Mouse (Mus musculus): ENCODE data around the gene 1700022I11Rik.

1700022I11Rik gene

DNA sequence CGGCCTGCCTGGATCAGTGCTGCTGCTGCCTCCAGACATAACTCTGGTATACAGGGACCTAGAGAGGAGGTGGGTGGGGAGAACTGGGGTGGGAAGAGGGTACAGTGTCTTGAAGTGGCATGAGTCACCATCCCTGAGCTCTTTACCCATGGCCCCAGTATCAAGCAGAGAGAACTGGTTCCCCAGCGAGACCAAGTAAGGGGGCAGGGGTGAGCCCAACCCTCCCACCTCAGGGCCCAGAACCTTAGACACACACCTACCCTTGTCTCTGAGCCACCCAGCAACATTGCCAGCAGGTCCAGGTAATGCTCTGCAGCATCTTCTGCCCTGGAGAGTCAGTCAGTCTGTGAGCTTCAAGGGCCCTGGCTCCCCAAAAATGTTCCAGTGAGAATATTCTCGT is 35.5 kb downstream of the 1700022I11Rik start:
- no peak for DNase-seq (ENCODE audit: low read depth)

DNA sequence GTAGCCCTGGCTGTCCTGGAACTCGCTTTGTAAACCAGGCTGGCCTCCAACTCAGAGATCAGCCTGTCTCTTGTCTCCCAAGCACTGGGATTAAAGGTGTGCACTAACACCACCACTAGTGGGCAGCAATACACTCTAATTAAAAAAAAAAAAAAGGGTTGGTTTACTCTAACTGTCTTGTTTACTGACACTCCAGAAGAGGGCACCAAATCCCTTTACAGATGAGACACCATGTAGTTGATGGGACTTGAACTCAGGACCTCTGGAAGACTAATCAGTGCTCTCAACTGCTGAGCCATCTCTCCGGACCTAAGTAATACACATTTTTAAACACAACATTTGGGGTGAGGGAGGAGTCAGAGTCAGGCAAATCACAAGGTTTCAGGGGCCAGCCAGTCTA is 36.4 kb downstream of the 1700022I11Rik start:
- DNase-seq (ENCODE audit: low read depth) = peak; percentile 17

DNA sequence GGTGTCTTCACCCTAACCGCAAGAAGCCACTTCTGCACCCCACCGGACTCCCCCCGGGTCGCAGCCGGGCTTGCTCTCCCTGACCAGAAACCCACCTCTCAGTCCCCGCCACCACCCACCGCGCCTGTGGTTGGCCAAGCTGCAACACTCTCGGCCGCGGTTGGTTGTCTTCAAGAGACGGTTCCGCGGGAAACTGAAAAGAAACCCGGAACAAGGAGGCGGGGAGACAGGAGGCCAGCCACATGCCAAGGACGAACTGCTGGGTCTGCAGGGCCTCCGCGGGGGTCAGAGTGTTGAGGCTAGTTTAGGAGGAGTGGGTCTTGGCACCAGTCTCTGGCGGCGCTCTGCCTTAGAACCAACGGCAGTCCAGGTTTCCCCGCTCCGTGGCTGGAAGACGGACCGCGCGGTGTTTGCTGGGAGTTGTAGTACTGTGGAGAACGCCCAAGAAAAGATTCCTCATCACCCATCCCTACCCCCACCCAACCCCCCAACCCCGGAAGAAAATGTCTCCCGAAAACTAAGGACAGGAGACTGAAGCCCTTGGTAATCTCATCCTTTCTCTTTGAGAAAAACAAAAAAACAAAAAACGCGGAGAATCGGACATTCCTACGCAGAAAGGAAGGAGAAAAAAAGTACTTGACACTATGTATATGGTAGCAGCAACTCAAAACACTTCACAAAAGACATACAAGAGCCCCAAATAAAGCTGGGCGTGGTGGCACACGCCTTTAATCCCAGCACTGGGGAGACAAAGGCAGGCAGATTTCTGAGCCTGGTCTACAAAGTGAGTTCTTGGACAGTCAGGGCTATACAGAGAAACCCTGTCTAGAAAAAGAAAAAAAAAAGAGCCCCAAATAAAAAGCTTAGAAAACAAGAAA is 41.0 kb downstream of the 1700022I11Rik start, which contains the start of gene Fancg:
Gene Fancg, minus strand, starts transcription at position 346 of the 878 bp plus-strand sequence.
- DNase-seq (ENCODE audit: low read depth) = peak; percentile 50

DNA sequence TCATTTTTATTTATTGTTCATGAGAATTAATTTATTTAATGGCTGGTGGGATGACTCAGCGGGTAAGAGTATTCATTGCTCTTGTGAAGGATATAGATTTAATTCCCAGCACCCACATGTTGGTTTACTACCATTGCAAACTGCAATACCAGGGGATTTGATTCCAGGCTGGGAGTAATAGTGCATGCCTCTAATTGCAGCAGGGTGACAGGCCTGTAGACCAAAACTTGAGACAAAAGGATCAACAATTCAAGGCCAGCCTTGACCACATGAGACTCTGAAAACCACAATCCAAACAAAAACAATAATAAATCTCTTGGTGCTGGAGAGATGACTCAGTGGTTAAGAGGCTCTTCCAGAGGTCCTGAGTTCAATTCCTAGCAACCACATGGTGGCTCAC is 42.7 kb downstream of the 1700022I11Rik start:
- DNase-seq (ENCODE audit: low read depth) = no peak

DNA sequence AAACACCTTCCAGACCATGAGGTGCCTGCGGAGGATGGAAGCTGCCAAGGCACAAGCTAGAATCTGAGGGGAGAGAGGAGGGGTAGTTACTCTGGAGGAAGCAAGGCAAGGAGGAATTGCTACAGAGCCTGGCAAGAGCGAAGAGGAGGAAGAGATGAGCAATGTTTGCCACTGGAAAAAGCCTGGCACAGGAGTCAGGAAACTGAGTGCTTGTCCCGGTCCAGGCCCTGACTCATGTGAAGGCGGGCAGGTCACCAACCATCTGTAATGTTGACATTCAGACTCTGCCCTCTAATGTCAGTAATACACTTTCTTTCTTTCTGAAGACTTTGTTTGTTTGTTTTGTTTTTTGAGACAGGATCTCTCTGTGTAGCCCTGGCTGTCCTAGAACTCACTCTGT is 48.8 kb downstream of the 1700022I11Rik start:
- peak; percentile 14 for DNase-seq (ENCODE audit: low read depth)

DNA sequence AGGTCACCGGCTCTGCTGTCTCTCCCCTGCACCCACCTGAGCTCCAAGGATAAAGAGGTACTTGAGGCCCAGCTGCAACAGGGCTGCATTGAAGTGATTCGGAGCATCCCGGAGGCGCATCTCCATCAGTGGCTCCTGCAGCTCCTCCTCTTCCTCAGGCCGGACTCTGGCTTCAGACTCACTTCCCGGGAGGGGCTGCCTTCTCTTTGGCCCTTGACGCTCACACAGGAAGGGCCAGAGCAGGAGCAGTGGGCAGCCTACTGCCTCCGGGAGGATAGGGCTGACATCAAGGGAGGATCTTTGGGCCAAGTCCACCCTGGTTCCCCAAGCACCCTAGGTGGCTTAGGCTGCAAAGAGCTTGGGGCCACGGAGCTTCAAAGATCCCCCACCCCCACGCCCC is 49.8 kb downstream of the 1700022I11Rik start:
- DNase-seq (ENCODE audit: low read depth) = no peak

DNA sequence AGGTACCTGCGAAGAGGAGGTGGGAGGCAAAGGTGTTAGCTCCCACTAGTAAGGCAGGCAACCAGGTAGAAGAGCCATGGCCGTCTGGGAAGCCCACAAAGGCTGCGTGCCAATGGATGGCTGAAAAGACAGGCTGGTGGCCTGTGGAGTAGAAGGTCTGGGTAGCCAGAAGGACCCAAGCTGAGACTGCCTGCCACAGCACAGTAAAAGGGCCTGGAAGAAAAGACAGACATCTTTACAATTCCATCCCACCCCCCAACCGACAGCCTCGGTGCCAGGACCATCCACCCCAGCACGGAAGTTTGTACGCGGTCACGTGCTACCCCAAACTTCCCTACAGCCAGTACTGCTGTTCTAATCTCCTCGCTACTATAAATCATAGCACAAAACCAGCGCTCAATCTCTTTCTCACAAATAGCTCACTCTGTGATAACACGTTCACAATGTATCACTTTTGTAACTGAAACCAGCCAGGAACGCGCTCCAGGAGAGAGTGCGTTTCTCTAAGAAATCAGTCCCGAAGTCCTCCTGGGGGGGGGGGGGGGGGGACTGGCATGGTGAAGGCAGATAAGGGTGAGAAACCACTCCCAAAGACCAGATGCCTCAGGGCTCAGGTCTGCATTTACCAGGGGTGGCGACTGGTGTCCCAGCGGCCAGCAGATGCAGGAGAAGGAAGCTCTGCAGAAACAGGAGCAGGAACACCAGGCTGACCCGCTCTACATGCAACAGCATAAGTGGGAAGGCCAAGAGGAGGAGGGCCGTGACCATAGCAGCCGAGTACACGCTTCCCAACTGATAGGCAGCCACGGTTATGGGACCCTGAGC is 50.4 kb downstream of the 1700022I11Rik start:
- no peak for DNase-seq (ENCODE audit: low read depth)

DNA sequence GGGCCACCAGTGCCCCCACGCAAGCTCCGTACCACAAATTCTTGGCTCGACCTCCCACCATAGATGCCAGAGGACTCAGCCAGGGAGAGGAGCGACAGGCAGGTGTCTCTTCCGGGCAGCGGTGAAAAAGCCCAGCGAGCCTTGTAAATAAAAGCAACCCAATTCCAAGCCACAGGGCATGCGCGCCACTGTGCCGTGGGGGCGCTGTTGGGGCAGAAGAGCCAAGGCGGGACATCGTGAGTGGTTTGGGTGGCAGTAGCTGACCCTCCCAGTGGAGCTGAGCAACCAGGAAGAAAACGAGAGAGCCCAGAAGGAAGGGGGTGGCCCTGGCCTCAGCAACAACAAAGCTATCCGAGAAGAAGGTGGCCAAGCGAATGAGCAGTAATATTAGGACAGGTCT is 51.5 kb downstream of the 1700022I11Rik start:
- no peak for DNase-seq (ENCODE audit: low read depth)

DNA sequence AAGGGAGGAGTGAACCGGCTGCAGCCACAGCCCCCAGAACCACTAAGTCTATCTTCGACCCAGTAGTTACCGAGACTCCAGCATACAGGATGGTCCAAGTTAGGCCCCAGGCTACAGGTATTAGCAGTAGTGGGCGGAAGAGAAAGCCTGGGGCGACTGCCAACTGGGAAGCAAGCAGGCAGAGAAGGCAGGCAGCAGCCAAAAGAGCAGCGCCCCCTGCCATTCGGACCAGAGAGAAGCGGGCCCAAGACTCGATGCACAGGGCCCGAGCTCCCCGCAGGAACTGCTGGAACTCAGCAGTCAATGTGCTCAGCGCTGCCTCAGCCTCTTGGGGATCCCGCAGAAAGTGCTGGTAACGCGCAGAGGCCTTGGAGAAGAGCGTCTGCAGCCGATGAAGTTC is 51.9 kb downstream of the 1700022I11Rik start:
- DNase-seq (ENCODE audit: low read depth) = no peak

DNA sequence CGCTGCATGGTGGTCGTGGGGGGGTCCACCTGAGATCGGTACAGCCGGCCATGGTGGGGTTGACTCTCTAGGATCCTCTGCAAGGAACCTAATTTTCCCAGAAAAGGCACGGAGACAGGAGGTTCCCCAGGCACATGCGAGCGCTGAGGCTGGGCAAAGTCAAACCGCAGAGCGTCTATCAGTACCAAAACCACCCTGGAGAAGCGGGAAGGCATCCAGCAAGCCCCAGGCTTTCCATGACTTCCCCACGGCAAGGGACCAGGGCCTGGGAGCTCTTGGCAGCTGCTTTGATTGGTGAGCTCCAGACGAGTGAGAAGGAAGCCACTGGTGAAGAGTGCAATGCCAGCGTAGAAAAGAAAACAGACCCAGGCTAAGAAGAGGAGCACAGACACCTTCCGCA is 55.3 kb downstream of the 1700022I11Rik start:
- DNase-seq (ENCODE audit: low read depth) = no peak

DNA sequence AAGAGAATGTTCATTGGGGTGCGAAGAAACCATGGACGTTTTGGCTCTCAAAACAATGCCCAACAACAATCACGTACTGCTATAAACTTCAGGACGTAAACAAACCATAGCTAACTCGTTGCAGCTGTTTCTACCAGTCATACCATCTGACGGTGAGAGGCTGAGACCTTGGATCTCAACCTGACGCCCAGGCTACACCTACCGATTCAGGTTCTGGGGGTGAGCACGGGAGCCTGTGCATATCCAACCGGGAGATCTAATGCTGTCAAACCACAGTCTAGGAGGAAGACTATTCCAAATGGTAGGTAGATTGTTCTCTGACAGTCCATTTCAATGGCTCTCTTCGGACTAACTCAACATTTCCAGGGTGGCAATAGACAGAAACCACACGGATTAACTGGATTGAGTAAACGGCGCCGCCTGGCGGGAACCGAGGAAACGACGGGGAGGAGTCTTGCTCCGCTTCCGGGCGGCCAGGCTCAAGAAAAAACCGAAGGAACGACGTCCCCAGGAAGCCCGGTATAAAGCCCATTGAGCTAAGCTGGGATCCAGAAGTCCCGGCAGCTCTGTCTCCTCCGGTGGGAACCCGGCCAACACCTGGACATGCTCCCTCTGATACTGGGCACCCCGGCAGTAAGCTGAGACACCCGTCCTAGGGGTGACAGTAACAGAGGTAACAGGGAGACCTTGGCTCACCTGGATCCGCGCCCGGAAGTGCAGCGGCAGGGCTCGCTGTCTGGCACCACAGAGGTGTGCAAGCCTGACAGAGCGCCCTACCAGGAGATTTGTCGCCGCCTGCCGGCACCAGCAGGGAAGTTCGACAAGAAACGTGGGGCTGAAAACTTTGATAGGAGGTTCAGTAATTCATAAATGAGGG is 55.9 kb downstream of the 1700022I11Rik start, which contains the start of gene Pigo:
Gene Pigo, minus strand, starts transcription at position 736 of the 877 bp plus-strand sequence.
- peak; percentile 88 for DNase-seq (ENCODE audit: low read depth)

DNA sequence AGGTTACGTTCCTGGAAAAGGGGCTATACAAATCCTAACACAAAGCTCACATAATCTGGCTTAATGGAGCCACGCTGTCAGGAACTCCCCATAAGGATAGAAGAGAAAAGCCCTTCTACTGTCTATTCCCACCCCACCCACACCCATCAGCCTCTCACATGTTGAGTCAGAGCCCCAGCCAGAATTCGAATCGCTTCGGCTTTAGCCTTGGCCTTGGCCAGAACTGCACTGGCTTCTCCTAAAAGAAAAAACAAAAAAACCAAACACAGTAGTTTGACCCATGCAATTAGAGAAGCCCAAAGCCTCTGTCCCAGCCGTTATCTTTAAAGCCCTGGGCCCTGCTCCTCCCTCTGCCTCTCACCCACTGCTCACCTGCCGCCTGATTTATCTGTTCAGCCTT is 59.7 kb downstream of the 1700022I11Rik start:
- DNase-seq (ENCODE audit: low read depth) = no peak

DNA sequence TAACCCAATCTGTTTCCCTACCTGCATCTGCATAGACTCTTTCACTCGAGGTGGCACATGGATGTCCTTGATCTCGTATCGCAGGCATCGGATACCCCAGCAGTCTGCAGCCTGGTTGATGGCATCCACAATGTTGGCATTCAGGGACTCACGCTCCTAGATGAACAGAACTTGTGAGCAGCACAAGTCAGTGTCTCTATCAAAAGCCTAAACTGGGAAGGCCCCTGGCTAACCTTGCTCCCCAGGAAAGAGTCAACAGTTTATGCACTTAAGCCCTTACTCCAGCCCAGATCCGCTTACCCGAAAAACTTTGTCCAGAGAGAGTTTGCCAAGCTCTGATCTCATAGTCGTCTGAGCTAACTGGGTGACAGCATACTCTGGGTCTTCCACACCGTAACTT is 60.3 kb downstream of the 1700022I11Rik start:
- DNase-seq (ENCODE audit: low read depth) = no peak

DNA sequence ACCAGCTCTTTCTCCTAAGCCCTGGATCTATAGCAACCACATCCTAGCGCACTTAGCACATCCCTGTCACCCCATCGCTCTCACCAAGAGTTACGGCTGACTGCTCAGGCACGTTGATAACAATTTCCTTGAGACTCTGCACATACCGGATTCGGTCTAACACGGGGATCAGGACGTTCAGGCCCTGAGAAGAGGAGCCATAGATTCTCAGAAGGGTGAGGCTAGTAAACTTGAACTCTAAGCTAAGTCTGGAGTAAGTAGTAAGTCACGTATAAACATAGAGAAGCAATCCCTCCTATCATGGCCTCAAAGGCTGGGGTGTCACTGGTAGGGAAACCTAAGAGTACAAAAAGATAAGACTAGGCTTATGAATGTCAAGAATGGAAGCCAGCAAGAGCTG is 60.9 kb downstream of the 1700022I11Rik start:
- DNase-seq (ENCODE audit: low read depth) = no peak

DNA sequence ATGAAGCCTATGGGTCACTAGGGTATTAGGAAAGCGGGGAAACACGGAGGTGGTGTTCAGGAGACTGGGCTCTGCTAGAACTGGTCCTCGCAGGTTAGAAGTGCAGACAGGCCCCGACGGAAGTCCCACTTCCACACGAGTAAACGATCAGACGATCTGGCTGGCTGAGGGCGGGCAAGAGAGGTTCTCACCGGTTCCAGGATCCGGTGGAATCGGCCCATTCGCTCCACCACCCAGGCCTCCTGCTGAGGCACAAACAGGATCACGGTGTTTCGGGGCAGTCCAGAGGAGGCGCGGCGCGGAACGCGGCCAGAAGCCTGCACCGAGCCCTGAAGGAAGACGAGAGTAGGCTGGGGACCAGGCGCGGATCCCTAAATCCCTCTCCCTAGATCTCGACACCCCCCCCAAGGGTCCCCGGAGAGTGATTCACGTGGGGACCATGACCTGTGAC is 61.4 kb downstream of the 1700022I11Rik start:
- DNase-seq (ENCODE audit: low read depth) = no peak

DNA sequence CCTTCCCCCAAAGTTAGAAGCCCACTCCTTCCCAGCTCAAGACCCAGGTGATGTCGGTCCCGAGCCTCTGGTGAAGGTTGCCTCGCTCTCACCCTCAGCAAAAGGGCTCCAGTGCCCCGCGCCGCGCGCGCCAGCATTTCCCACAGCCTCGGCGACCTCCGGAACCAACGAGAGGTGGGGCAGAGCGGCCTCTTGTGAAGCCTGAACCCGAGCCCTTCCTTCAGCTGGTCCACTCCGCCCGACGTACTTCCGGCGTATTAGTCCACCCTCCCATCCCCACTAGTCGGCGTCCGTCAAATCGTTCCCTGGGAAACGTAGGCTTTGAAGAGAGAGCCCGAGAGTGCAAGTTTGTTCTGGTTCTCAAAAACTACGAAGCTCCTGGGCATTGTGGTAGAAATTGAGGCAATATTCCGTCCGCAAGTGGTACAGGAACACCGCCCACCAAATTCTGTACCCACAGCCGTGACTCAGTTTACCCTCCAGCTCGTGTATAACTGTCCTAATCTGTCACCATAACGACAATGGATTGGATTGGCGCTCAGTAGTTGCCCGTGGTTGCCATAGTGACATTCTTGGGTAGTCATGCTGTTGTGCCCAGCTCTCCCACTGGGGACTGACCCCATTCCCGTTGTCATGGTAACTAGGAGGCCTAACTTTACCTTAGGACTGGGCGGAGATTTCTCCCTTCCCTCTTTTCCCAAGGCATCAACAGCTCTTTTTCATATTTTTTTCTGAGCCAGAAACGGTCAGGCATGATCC is 62.0 kb downstream of the 1700022I11Rik start, which contains the start of gene Stoml2:
Gene Stoml2, minus strand, starts transcription at position 474 of the 759 bp plus-strand sequence.
- DNase-seq (ENCODE audit: low read depth) = peak; percentile 85

DNA sequence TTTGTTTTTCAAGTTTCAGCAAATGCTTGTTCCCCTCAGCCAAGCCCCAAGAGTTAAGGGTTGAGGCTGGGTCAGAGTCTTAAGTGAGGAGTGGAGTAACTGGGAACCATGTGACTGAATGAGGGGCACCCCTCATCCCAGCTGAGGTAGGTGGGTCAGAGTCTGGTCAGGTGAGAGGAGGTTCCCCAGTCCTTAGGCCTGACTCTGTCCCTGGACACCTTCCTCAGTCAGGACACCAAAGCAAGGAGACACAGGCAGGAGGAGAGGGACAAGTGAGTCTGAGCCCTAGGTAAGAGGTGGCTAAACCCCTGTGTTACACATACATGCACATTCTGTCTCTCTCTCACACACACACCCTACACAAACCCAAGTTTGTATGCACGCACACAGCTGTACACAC is 63.1 kb downstream of the 1700022I11Rik start:
- no peak for DNase-seq (ENCODE audit: low read depth)

Measured in fibroblast of lung, adult 2 months (primary cell).